Mouse (Mus musculus) spleen, adult 12 weeks (tissue): Measurements from ENCODE around the gene Pou6f2.

Experiments
- DNase-seq: peaks from one replicate; pipeline ENCODE4 v3.0.0; 2022; ENCODE audit warnings: low spot score

Pou6f2 gene

GRCm38 (mm10) chr13:18218566-18219234, 178.8 kb downstream of the Pou6f2 start:
- no peak for DNase-seq

GRCm38 (mm10) chr13:18211242-18211641, 186.2 kb downstream of the Pou6f2 start:
- DNase-seq: no peak

- DNase-seq: no peak
These were observed 192.8 kb downstream of the Pou6f2 start for GRCm38 (mm10) chr13:18204476-18205250.

GRCm38 (mm10) chr13:18174003-18174402, 223.5 kb downstream of the Pou6f2 start:
- DNase-seq: no peak

GRCm38 (mm10) chr13:18173021-18173420, 224.5 kb downstream of the Pou6f2 start:
- DNase-seq: no peak

GRCm38 (mm10) chr13:18172334-18172733, 225.2 kb downstream of the Pou6f2 start:
- DNase-seq: no peak

GRCm38 (mm10) chr13:18164182-18164581, 233.3 kb downstream of the Pou6f2 start:
- no peak for DNase-seq

GRCm38 (mm10) chr13:18160566-18160965, 236.9 kb downstream of the Pou6f2 start:
- no peak for DNase-seq

- DNase-seq: no peak
These were observed 243.4 kb downstream of the Pou6f2 start for GRCm38 (mm10) chr13:18153949-18154582.

- DNase-seq: no peak
These were observed 263.8 kb downstream of the Pou6f2 start for GRCm38 (mm10) chr13:18133646-18134045.

- DNase-seq: no peak
These were observed 264.3 kb downstream of the Pou6f2 start for GRCm38 (mm10) chr13:18133193-18133592.

- DNase-seq: no peak
These were observed 266.2 kb downstream of the Pou6f2 start for GRCm38 (mm10) chr13:18131324-18131723.

GRCm38 (mm10) chr13:18129697-18130096, 267.8 kb downstream of the Pou6f2 start:
- DNase-seq: no peak

- DNase-seq: no peak
These were observed 268.7 kb downstream of the Pou6f2 start for GRCm38 (mm10) chr13:18128826-18129225.

GRCm38 (mm10) chr13:18128053-18128452, 269.4 kb downstream of the Pou6f2 start:
- no peak for DNase-seq

GRCm38 (mm10) chr13:18126111-18126510, 271.4 kb downstream of the Pou6f2 start:
- DNase-seq: no peak

- DNase-seq: no peak
These were observed 272.1 kb downstream of the Pou6f2 start for GRCm38 (mm10) chr13:18125226-18126000.

GRCm38 (mm10) chr13:18124368-18124767, 273.1 kb downstream of the Pou6f2 start:
- no peak for DNase-seq

GRCm38 (mm10) chr13:18120406-18120805, 277.1 kb downstream of the Pou6f2 start:
- no peak for DNase-seq

GRCm38 (mm10) chr13:18081443-18082119, 315.9 kb downstream of the Pou6f2 start:
- DNase-seq: no peak
